In the genomic region with DNA sequence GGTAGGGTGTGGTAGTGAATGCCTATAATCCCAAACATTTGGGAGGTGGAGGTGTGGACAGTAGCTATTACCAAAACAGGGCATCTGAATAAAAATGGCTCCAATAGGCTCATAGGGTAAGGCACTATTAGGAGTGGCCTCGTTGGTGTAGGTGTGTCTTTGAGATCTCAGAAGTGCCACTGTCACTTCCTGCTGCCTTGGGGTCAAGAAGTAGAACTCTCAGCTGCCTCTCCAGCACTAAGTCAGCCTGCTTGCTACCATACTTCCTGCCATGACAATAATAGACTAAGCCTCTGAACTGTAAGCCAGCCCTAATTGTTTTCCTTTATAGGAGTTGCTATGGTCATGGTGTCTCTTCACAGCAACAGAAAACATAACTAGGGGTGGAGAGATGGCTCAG, we compare ENCODE assay signal across 16 mouse cellular contexts. TPM values are rescaled to one million over a fixed set of nuclear protein-coding genes. Genes with fewer than 3 reads are reported as not detected.
DNase-seq lines count a peak whose midpoint lies in the region; ATAC-seq and TF ChIP-seq lines count a peak whose summit lies in the region.
"Had no signal": no experiment of that assay in that cellular context is flagged by ENCODE, and none has a peak within 500 bp of the region (broad histone marks: within the 10 kb centered on the region; RNA-seq: fewer than 3 reads in every experiment).

No protein-coding gene starts in this region.

- DNase-seq in thymus, postnatal 14 days: peak; percentile 10
- DNase-seq in thymus, postnatal 10 days (ENCODE audit: low spot score in 2 of 2): no peak
- no peak for DNase-seq in G1E (ENCODE audit: low spot score)
- no peak for DNase-seq in cerebellum, adult 11 months
- DNase-seq in layer of hippocampus, adult 2 months (ENCODE audit: low spot score in 2 of 2): no peak
- no peak for DNase-seq in layer of hippocampus, adult 9-11 months
- DNase-seq: cerebellum, adult 2 months; gastrocnemius, postnatal 10 days; kidney, adult 11 months; kidney, postnatal 4 days; lung, embryonic 14.5 days; right cerebral cortex, postnatal 25 days had no signal

- peaks cover 58% of the 10 kb centered on the region for H3K36me3 ChIP-seq in G1E (replicated peaks)

- H3K4me3 ChIP-seq in G1E (ENCODE audit: low read depth, low read length): no peak overlapping the region
- H3K4me3 ChIP-seq in layer of hippocampus, adult 2 months: no peak overlapping the region
- H3K4me3 ChIP-seq: heart, embryonic 10.5 days; limb, embryonic 13.5 days had no signal

- H3K27ac ChIP-seq in layer of hippocampus, adult 2 months: no peak overlapping the region
- H3K27ac ChIP-seq: heart, embryonic 10.5 days; limb, embryonic 13.5 days had no signal

- no peak for TF ChIP-seq CTCF in G1E (IDR thresholded peaks at IDR 0.05; ENCODE audit: low read depth, low read length)
- TF ChIP-seq CTCF in layer of hippocampus, adult 2 months (conservative IDR thresholded peaks at IDR 0.05): no peak

- H3K4me1 ChIP-seq in G1E (ENCODE audit: insufficient read depth, low read depth, low read length): peaks cover 39% of the 10 kb centered on the region
- H3K4me1 ChIP-seq: heart, embryonic 10.5 days had no signal

- H3K9me3 ChIP-seq in G1E (replicated peaks): no peaks in the 10 kb centered on the region
- H3K9me3 ChIP-seq: heart, embryonic 10.5 days; limb, embryonic 13.5 days had no signal

- H3K27me3 ChIP-seq in G1E (ENCODE audit: insufficient read depth, low read length): no peaks in the 10 kb centered on the region
- H3K27me3 ChIP-seq: limb, embryonic 13.5 days had no signal

- ATAC-seq in G1E (ENCODE audit: extremely low read depth, insufficient number of reproducible peaks, low FRiP score, poor library complexity, severe bottlenecking): peak; percentile 28; the same call in 1 of the 2 replicates
- peak; percentile 79 for ATAC-seq in inflammation-experienced regulatory T-cells, adult 6 months
- ATAC-seq: forebrain, embryonic 16.5 days had no signal

RNA-seq across cellular contexts. Expression of gene St7l, which starts 7.7 kb away (rescaled TPM):
- total RNA-seq in G1E (2014; fragmentation: Nextera tagmentation) (32.7 and 34.2 TPM in 2 replicates), G1E (2017) (25.6 and 25.9 TPM in 2 replicates)
- 2.8 and 3.1 TPM in 2 replicates for polyA plus RNA-seq in G1E (2012)
- polyA plus RNA-seq in inflammation-experienced regulatory T-cells, adult 6 months (2017; shearing (Covaris generic)): 10 to 100 TPM; 27.4 to 30.8 (median 30.8) TPM
- total RNA-seq in layer of hippocampus, adult 2 months (2021): 10 to 100 TPM; 34.8 to 40.1 TPM

RNA-seq across cellular contexts. Expression of gene Capza1, which starts 8.2 kb away (rescaled TPM):
- total RNA-seq in G1E (2014; fragmentation: Nextera tagmentation) (181 and 182 TPM in 2 replicates), G1E (2017) (148 and 168 TPM in 2 replicates)
- polyA plus RNA-seq in G1E (2012): 12.5 and 12.9 TPM in 2 replicates
- polyA plus RNA-seq in inflammation-experienced regulatory T-cells, adult 6 months (2017; shearing (Covaris generic)): 100 to 1,000 TPM; 260 to 774 (median 501) TPM
- 10 to 100 TPM; 34.2 to 39.5 TPM for total RNA-seq in layer of hippocampus, adult 2 months (2021)

RNA-seq across cellular contexts. Expression of gene Mov10, which starts 37.7 kb away (rescaled TPM):
- total RNA-seq in G1E (2014; fragmentation: Nextera tagmentation) (33.2 and 34.5 TPM in 2 replicates), G1E (2017) (7.4 and 8.1 TPM in 2 replicates)
- polyA plus RNA-seq in G1E (2012): 57.0 and 65.0 TPM in 2 replicates
- polyA plus RNA-seq in inflammation-experienced regulatory T-cells, adult 6 months (2017; shearing (Covaris generic)): 10 to 100 TPM; 24.0 to 29.1 (median 26.9) TPM
- 10 to 100 TPM; 10.2 to 11.0 TPM for total RNA-seq in layer of hippocampus, adult 2 months (2021)
